In the genomic region with DNA sequence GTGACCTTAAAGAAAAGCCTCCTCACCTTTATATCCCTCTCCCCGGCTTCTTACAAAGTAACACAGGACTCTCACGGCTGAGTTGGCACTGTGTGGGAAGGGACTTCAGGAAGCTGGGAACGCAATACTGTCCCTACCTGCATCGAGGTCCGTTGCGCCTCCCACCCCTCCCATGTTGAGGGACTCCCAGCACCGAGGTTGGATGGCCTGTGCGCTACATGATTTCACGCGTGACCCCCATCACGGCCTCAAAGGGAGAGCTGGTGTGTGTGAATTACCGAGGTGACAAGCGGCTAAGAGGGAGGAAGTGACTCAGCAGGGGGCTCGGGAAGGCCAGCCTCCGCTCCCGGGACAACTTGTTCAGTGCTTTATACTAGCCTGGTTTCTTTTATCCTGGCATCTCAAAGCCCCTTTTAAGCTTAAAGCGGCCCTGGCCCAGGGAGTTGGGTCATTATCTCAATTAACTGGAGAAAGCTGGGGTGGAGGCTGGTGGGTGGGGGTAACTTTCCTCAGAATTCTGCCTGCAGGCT, we compare ENCODE assay signal across 8 mouse cellular contexts. TPM values are rescaled to one million over a fixed set of nuclear protein-coding genes. Genes with fewer than 3 reads are reported as not detected.
A peak's percentile ranks its signal among the peaks of the same experiment; 100 is the strongest.
DNase-seq lines count a peak whose midpoint lies in the region; ATAC-seq and TF ChIP-seq lines count a peak whose summit lies in the region.

No protein-coding gene starts in this region.

- no peaks in the 10 kb centered on the region for H3K36me3 ChIP-seq in lung, embryonic 15.5 days
- H3K36me3 ChIP-seq in forebrain, embryonic 11.5 days (ENCODE audit: control insufficient read depth, insufficient read depth, low read length): no peaks in the 10 kb centered on the region
- H3K36me3 ChIP-seq in kidney, embryonic 14.5 days (ENCODE audit: control insufficient read depth, insufficient read depth, low read length): no peaks in the 10 kb centered on the region
- H3K36me3 ChIP-seq in liver, embryonic 16.5 days (ENCODE audit: control insufficient read depth, insufficient read depth): no peaks in the 10 kb centered on the region

- no peaks in the 10 kb centered on the region for H3K9me3 ChIP-seq in lung, embryonic 15.5 days
- H3K9me3 ChIP-seq in forebrain, embryonic 11.5 days (ENCODE audit: control insufficient read depth, low read length): no peaks in the 10 kb centered on the region
- H3K9me3 ChIP-seq in kidney, embryonic 14.5 days (ENCODE audit: control insufficient read depth, low read length): no peaks in the 10 kb centered on the region
- no peaks in the 10 kb centered on the region for H3K9me3 ChIP-seq in liver, embryonic 16.5 days (replicated peaks; ENCODE audit: control insufficient read depth, low read length)

- H3K27me3 ChIP-seq in lung, embryonic 15.5 days: peaks cover 21% of the 10 kb centered on the region
- peaks cover 10% of the 10 kb centered on the region; the same call in 1 of the 2 replicates for H3K27me3 ChIP-seq in forebrain, embryonic 11.5 days (ENCODE audit: control insufficient read depth, insufficient read depth, low read length)
- H3K27me3 ChIP-seq in kidney, embryonic 14.5 days (ENCODE audit: control insufficient read depth, insufficient read depth, low read length): peaks cover 6% of the 10 kb centered on the region
- H3K27me3 ChIP-seq in liver, embryonic 16.5 days (ENCODE audit: control insufficient read depth, insufficient read depth, low read depth, low read length): peaks cover 47% of the 10 kb centered on the region

- H3K4me1 ChIP-seq in lung, embryonic 15.5 days: peaks cover 8% of the 10 kb centered on the region; the same call in 1 of the 2 replicates
- H3K4me1 ChIP-seq in forebrain, embryonic 11.5 days (replicated peaks; ENCODE audit: control insufficient read depth, insufficient read depth, low read length): peaks cover 27% of the 10 kb centered on the region; the same call in 1 of the 2 replicates
- H3K4me1 ChIP-seq in kidney, embryonic 14.5 days (ENCODE audit: control insufficient read depth, insufficient read depth, low read length): peaks cover 10% of the 10 kb centered on the region; the same call in 1 of the 2 replicates
- no peaks in the 10 kb centered on the region; the same call in 1 of the 2 replicates for H3K4me1 ChIP-seq in liver, embryonic 16.5 days (ENCODE audit: control insufficient read depth, low read depth, low read length)
- H3K4me1 ChIP-seq in lung, adult 2 months (ENCODE audit: control insufficient read depth, insufficient read depth, low read length): no peaks in the 10 kb centered on the region

- no peak overlapping the region for H3K27ac ChIP-seq in lung, embryonic 15.5 days
- 0 out of 2 replicates have a peak overlapping the region, but pooled peaks have one; percentile 60 for H3K27ac ChIP-seq in forebrain, embryonic 11.5 days (ENCODE audit: low read depth, low read length)
- no peak overlapping the region; the same call in 1 of the 2 replicates for H3K27ac ChIP-seq in kidney, embryonic 14.5 days (ENCODE audit: low read depth, low read length)
- H3K27ac ChIP-seq in liver, embryonic 16.5 days (ENCODE audit: low read length): no peak overlapping the region

- no peak for ATAC-seq in lung, embryonic 15.5 days (ENCODE audit: borderline replicate concordance, extremely low read depth, low FRiP score, low TSS enrichment)
- ATAC-seq in forebrain, embryonic 11.5 days (replicated peaks; ENCODE audit: low FRiP score): peak; percentile 42
- ATAC-seq in kidney, embryonic 14.5 days (ENCODE audit: low FRiP score, low TSS enrichment): peak; percentile 69
- ATAC-seq in liver, embryonic 16.5 days (ENCODE audit: low read depth): no peak
- no peak for ATAC-seq in erythroid progenitor cell, adult 5-6 weeks (replicated peaks; ENCODE audit: low FRiP score, poor library complexity, severe bottlenecking)

- TF ChIP-seq CTCF in lung, adult 2 months (IDR thresholded peaks at IDR 0.05; ENCODE audit: insufficient read depth, low read length): no peak

- H3K4me3 ChIP-seq in lung, embryonic 15.5 days: 0 out of 2 replicates have a peak overlapping the region, but pooled peaks have one; percentile 6
- peak overlapping the region; percentile 9; the same call in 1 of the 2 replicates for H3K4me3 ChIP-seq in forebrain, embryonic 11.5 days (ENCODE audit: low read depth, low read length)
- H3K4me3 ChIP-seq in kidney, embryonic 14.5 days (ENCODE audit: low read length): peak overlapping the region; percentile 25
- no peak overlapping the region for H3K4me3 ChIP-seq in liver, embryonic 16.5 days (ENCODE audit: low read depth, low read length)
- H3K4me3 ChIP-seq in lung, adult 2 months (replicated peaks; ENCODE audit: extremely low read depth, low read depth, low read length): no peak overlapping the region

- no peak overlapping the region for H3K9ac ChIP-seq in lung, embryonic 15.5 days
- H3K9ac ChIP-seq in forebrain, embryonic 11.5 days (ENCODE audit: low read length): peak overlapping the region; percentile 4; the same call in 1 of the 2 replicates
- H3K9ac ChIP-seq in kidney, embryonic 14.5 days (ENCODE audit: low read depth, low read length): peak overlapping the region; percentile 31; the same call in 1 of the 2 replicates
- H3K9ac ChIP-seq in liver, embryonic 16.5 days (ENCODE audit: low read depth, low read length): no peak overlapping the region

- DNase-seq in lung, adult 18-20 months: no peak
- peak; percentile 77 for DNase-seq in forebrain, embryonic 11.5 days (ENCODE audit: low spot score)
- no peak for DNase-seq in lung, adult 2 months
- DNase-seq in thymus, adult 18-20 months: no peak

- H3K4me2 ChIP-seq in lung, embryonic 15.5 days: peak overlapping the region; percentile 40
- peak overlapping the region; percentile 38 for H3K4me2 ChIP-seq in forebrain, embryonic 11.5 days (ENCODE audit: low read depth, low read length, severe bottlenecking)
- H3K4me2 ChIP-seq in kidney, embryonic 14.5 days (replicated peaks; ENCODE audit: low read depth, low read length): peak overlapping the region; percentile 41
- H3K4me2 ChIP-seq in liver, embryonic 16.5 days (ENCODE audit: low read depth, low read length): 0 out of 2 replicates have a peak overlapping the region, but pooled peaks have one; percentile 7

- 10% methylated on average over 17 of the region's 17 CpGs for WGBS in lung, embryonic 15.5 days
- WGBS in forebrain, embryonic 11.5 days: 1% methylated on average over 17 of the region's 17 CpGs
- 4% methylated on average over 17 of the region's 17 CpGs for WGBS in kidney, embryonic 14.5 days
- 3% methylated on average over 17 of the region's 17 CpGs for WGBS in liver, embryonic 16.5 days (ENCODE audit: insufficient replicate concordance)
- WGBS in lung, adult 2 months: 14% methylated on average over 17 of the region's 17 CpGs

- no peak for TF ChIP-seq POLR2A in lung, adult 2 months (IDR thresholded peaks at IDR 0.05; ENCODE audit: borderline replicate concordance, extremely low read depth, low read depth, low read length)

RNA-seq across cellular contexts. Expression of a gene that starts 31.1 kb away (rescaled TPM):
- polyA plus RNA-seq in lung, embryonic 15.5 days (2015; fragmentation: Nextera tagmentation; extraction: Ambion mirVana): 48.9 and 54.2 TPM in 2 replicates
- 38.9 and 46.7 TPM in 2 replicates for polyA plus RNA-seq in forebrain, embryonic 11.5 days (2014; fragmentation: Nextera tagmentation; extraction: Ambion mirVana)
- 88.5 and 88.9 TPM in 2 replicates for polyA plus RNA-seq in kidney, embryonic 14.5 days (2014; fragmentation: Nextera tagmentation; extraction: Ambion mirVana)
- polyA plus RNA-seq in liver, embryonic 16.5 days (2015; fragmentation: Nextera tagmentation; extraction: Ambion mirVana): 24.4 and 29.0 TPM in 2 replicates
- 8.3 and 38.6 TPM in 2 replicates for total RNA-seq in erythroid progenitor cell, adult 5-6 weeks (2015; ENCODE audit: low replicate concordance)
- 5.1 and 14.5 TPM in 2 replicates for total RNA-seq in erythroid progenitor cell, adult 5-6 weeks (2017; ENCODE audit: low replicate concordance)
- 9.2 and 10.1 TPM in 2 replicates for polyA plus RNA-seq in lung, adult 2 months (2012; rRNA removed)

RNA-seq across cellular contexts. Expression of a gene that starts 39.9 kb away (rescaled TPM):
- 1.1 and 3.3 TPM in 2 replicates for polyA plus RNA-seq in lung, embryonic 15.5 days (2015; fragmentation: Nextera tagmentation; extraction: Ambion mirVana)
- 1.3 and 1.6 TPM in 2 replicates for polyA plus RNA-seq in forebrain, embryonic 11.5 days (2014; fragmentation: Nextera tagmentation; extraction: Ambion mirVana)
- polyA plus RNA-seq in kidney, embryonic 14.5 days (2014; fragmentation: Nextera tagmentation; extraction: Ambion mirVana): 0.31 and 0.50 TPM in 2 replicates
- 0.04 TPM in 1 of 2 replicates, not detected in the other for polyA plus RNA-seq in liver, embryonic 16.5 days (2015; fragmentation: Nextera tagmentation; extraction: Ambion mirVana)
- not detected in 2 replicates for total RNA-seq in erythroid progenitor cell, adult 5-6 weeks (2015; ENCODE audit: low replicate concordance)
- total RNA-seq in erythroid progenitor cell, adult 5-6 weeks (2017; ENCODE audit: low replicate concordance): not detected in 2 replicates
- polyA plus RNA-seq in lung, adult 2 months (2012; rRNA removed): 6.1 and 25.1 TPM in 2 replicates

Comparison
In these comparisons a context has a peak if more than half of its experiments do, and no peak if none do; other contexts are left out.
1. H3K4me3 ChIP-seq: peak in lung, embryonic 15.5 days (single experiment), forebrain, embryonic 11.5 days (single experiment) and kidney, embryonic 14.5 days (single experiment); none in liver, embryonic 16.5 days (single experiment) and lung, adult 2 months (single experiment).
2. ATAC-seq: peak in forebrain, embryonic 11.5 days (single experiment) and kidney, embryonic 14.5 days (single experiment); none in lung, embryonic 15.5 days (single experiment), liver, embryonic 16.5 days (single experiment) and erythroid progenitor cell, adult 5-6 weeks (single experiment).
3. H3K9ac ChIP-seq: peak in forebrain, embryonic 11.5 days (single experiment) and kidney, embryonic 14.5 days (single experiment); none in lung, embryonic 15.5 days (single experiment) and liver, embryonic 16.5 days (single experiment).
4. Peak in every context shown above with its lines, with median percentiles within 50 percentile points of each other: H3K4me2 ChIP-seq.